Mouse (Mus musculus) mouse embryonic stem cell (cell line): ENCODE results near the gene Gm7942.
"Not testable (repeated sequence)": the region's sequence is repeated elsewhere in the genome, so short reads cannot be mapped to it uniquely, and the experiment has no call there.

Source experiments
- in situ Hi-C, 2 experiments: fragments of 300-500 bp; cut with MboI; formaldehyde crosslinking; loops; 1 replicate in 1 of 2; 3 replicates in 1 of 2; pipeline ENCODE4 v1.14.3; 2019 to 2020; ENCODE audit warnings: low sequenced_read_pairs in 2 of 2, low pct_unique_long_range_greater_than_20kb in 1 of 2, mixed read lengths in 1 of 2; ENCODE audit not compliant: unreplicated experiment in 1 of 2

The Gm7942 gene

GRCm38 (mm10) chr5:95106638-95107037 lies at the start of gene Gm7942:
Gene Gm7942, plus strand, starts transcription at chr5:95106938.
- in situ Hi-C loops, result not testable (repeated sequence)
